Mouse (Mus musculus) heart, postnatal 4 days (tissue): ENCODE results near the gene Ddi2. TPM values are rescaled to one million over a fixed set of nuclear protein-coding genes. Genes with fewer than 3 reads are reported as not detected.
A peak's percentile ranks its signal among the peaks of the same experiment; 100 is the strongest.

Source experiments
- DNase-seq: peaks from one replicate; pipeline ENCODE4 v3.0.0; 2021
- total RNA-seq, 2 experiments: library from RNA; stranded (reverse); gene quantifications; 2 replicates each; pipeline ENCODE4 v1.2.3; 2021

The Ddi2 gene
- total RNA-seq, 2 experiments from 2014 or later: 34.9 to 36.8 TPM

GRCm38 (mm10) chr4:141688505-141688904, 34.7 kb downstream of the Ddi2 start:
- no peak for DNase-seq

- DNase-seq: no peak
Observed at GRCm38 (mm10) chr4:141686525-141686924, 36.7 kb downstream of the Ddi2 start.

- DNase-seq: no peak
Observed at GRCm38 (mm10) chr4:141686093-141686492, 37.1 kb downstream of the Ddi2 start.

GRCm38 (mm10) chr4:141685499-141685898, 37.7 kb downstream of the Ddi2 start, which contains the start of gene Rsc1a1:
Rsc1a1 (minus strand) TSS chr4:141685599.
- no peak for DNase-seq

GRCm38 (mm10) chr4:141682706-141683230, 40.5 kb downstream of the Ddi2 start:
- peak; percentile 50 for DNase-seq

- peak; percentile 33 for DNase-seq
Observed at GRCm38 (mm10) chr4:141681767-141682166, 41.5 kb downstream of the Ddi2 start.

GRCm38 (mm10) chr4:141680892-141681291, 42.3 kb downstream of the Ddi2 start:
- no peak for DNase-seq

- no peak for DNase-seq
Observed at GRCm38 (mm10) chr4:141679016-141679415, 44.2 kb downstream of the Ddi2 start.

GRCm38 (mm10) chr4:141676462-141676979, 46.7 kb downstream of the Ddi2 start:
- no peak for DNase-seq

GRCm38 (mm10) chr4:141672325-141672724, 50.9 kb downstream of the Ddi2 start:
- no peak for DNase-seq

GRCm38 (mm10) chr4:141671389-141671788, 51.8 kb downstream of the Ddi2 start:
- DNase-seq: no peak

- DNase-seq: no peak
Observed at GRCm38 (mm10) chr4:141669898-141670712, 53.1 kb downstream of the Ddi2 start.

- DNase-seq: no peak
Observed at GRCm38 (mm10) chr4:141664799-141665198, 58.4 kb downstream of the Ddi2 start, which contains the start of gene Plekhm2. Plekhm2 (minus strand) TSS chr4:141664899.

- peak; percentile 81 for DNase-seq
Observed at GRCm38 (mm10) chr4:141664011-141664745, 59.0 kb downstream of the Ddi2 start.

GRCm38 (mm10) chr4:141663122-141663931, 59.9 kb downstream of the Ddi2 start:
- peak; percentile 63 for DNase-seq

- no peak for DNase-seq
Observed at GRCm38 (mm10) chr4:141660884-141661283, 62.3 kb downstream of the Ddi2 start.

GRCm38 (mm10) chr4:141659739-141660138, 63.5 kb downstream of the Ddi2 start:
- peak; percentile 53 for DNase-seq

- DNase-seq: no peak
Observed at GRCm38 (mm10) chr4:141658846-141659484, 64.3 kb downstream of the Ddi2 start.

- no peak for DNase-seq
Observed at GRCm38 (mm10) chr4:141656932-141657331, 66.3 kb downstream of the Ddi2 start.

GRCm38 (mm10) chr4:141655908-141656608, 67.2 kb downstream of the Ddi2 start:
- DNase-seq: no peak

- no peak for DNase-seq
Observed at GRCm38 (mm10) chr4:141654509-141654908, 68.7 kb downstream of the Ddi2 start.
